Mouse (Mus musculus): Measurements from ENCODE around the gene Scp2. TPM values are rescaled to one million over a fixed set of nuclear protein-coding genes. Genes with fewer than 3 reads are reported as not detected.

Scp2 gene
- total RNA-seq, 2 experiments from 2014 or later: 444 to 569 TPM

- DNase-seq: no peak
These were observed 126.4 kb downstream of the Scp2 start for GRCm38 (mm10) chr4:108018241-108018923.

- DNase-seq: no peak
These were observed 127.0 kb downstream of the Scp2 start for GRCm38 (mm10) chr4:108017839-108018238.

- DNase-seq: peak; percentile 59
These were observed 128.5 kb downstream of the Scp2 start for GRCm38 (mm10) chr4:108016321-108016720.

GRCm38 (mm10) chr4:108015067-108015765, 129.6 kb downstream of the Scp2 start:
- peak; percentile 78 for DNase-seq

- no peak for DNase-seq
These were observed 130.3 kb downstream of the Scp2 start for GRCm38 (mm10) chr4:108014466-108014865.

- DNase-seq: no peak
These were observed 136.3 kb downstream of the Scp2 start for GRCm38 (mm10) chr4:108008541-108008940.

- DNase-seq: no peak
These were observed 137.2 kb downstream of the Scp2 start for GRCm38 (mm10) chr4:108007532-108008103.

- DNase-seq: no peak
These were observed 139.5 kb downstream of the Scp2 start for GRCm38 (mm10) chr4:108005328-108005727.

- DNase-seq: no peak
These were observed 145.4 kb downstream of the Scp2 start for GRCm38 (mm10) chr4:107999380-107999779.

GRCm38 (mm10) chr4:107998641-107999332, 146.0 kb downstream of the Scp2 start:
- DNase-seq: no peak

GRCm38 (mm10) chr4:107996418-107996986, 148.3 kb downstream of the Scp2 start:
- DNase-seq: peak; percentile 31

- no peak for DNase-seq
These were observed 149.1 kb downstream of the Scp2 start for GRCm38 (mm10) chr4:107995727-107996126.

- no peak for DNase-seq
These were observed 149.8 kb downstream of the Scp2 start for GRCm38 (mm10) chr4:107995011-107995410.

Small RNA genes lying within 50 kb of the gene (microRNA-seq; reads per million reads assigned to microRNA genes)
- gene Mir6397: not detected

Other genes starting within 250 kb of the Scp2 start
- 100 to 1,000 TPM; 269 to 277 TPM for gene Cpt2, start 221.4 kb downstream of the Scp2 start, total RNA-seq (2021)
- under 1 TPM; 0.15 to 0.39 TPM for gene Slc1a7, start 176.7 kb downstream of the Scp2 start, total RNA-seq (2021)
- gene Podn, start 48.6 kb downstream of the Scp2 start, total RNA-seq (2021): 1 to 10 TPM; 7.0 to 7.4 TPM
- 10 to 100 TPM; 29.1 to 33.8 TPM for gene Echdc2, start 20.4 kb upstream of the Scp2 start, total RNA-seq (2021)
- gene Zyg11a, start 73.0 kb upstream of the Scp2 start, total RNA-seq (2021): 1 to 10 TPM in 1 of 2 experiments, under 1 TPM in 1; 0.91 to 1.2 TPM
- 10 to 100 TPM; 29.5 to 35.4 TPM for gene Zyg11b, start 156.1 kb upstream of the Scp2 start, total RNA-seq (2021)
- 10 to 100 TPM; 56.1 to 61.8 TPM for gene Coa7, start 183.1 kb upstream of the Scp2 start, total RNA-seq (2021)
- gene Shisal2a, start 238.4 kb upstream of the Scp2 start, total RNA-seq (2021): 1 to 10 TPM; 2.7 to 5.9 TPM

Data from adrenal gland, postnatal 10 days (tissue).